ENCODE assay signal across 15 mouse cellular contexts in the genomic region with DNA sequence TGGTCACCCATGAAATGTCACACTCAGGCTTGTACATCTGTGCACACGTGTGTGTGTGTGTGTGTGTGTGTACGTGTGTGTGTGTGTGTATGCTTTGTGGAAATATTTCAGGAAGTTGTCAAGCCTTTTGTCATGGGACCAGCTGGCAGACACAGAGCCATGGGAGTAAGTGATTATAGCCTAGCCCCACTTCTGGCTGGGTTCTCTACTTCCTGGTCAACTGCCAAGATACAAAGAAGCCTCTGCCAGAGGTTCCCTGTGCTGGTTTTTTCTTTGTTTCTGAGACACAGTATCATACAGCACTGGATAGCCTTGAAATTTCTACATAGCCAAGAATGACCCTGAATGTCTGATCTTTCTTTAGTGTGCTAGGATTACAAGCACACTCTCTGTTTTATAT.
DNase-seq lines count a peak whose midpoint lies in the region; ATAC-seq lines count a peak whose summit lies in the region.
"Had no signal": no experiment of that assay in that cellular context is flagged by ENCODE, and none has a peak within 500 bp of the region (broad histone marks: within the 10 kb centered on the region; RNA-seq: fewer than 3 reads in every experiment).

No protein-coding gene starts in this region.

- H3K4me3 ChIP-seq in embryonic facial prominence, embryonic 14.5 days (ENCODE audit: low read depth, low read length): no peak overlapping the region
- H3K4me3 ChIP-seq in embryonic facial prominence, embryonic 10.5 days: no peak overlapping the region
- no peak overlapping the region for H3K4me3 ChIP-seq in hindbrain, embryonic 15.5 days
- H3K4me3 ChIP-seq in hindbrain, embryonic 11.5 days (ENCODE audit: low read depth, low read length): no peak overlapping the region
- H3K4me3 ChIP-seq: heart, adult 2 months had no signal

- no peaks in the 10 kb centered on the region for H3K36me3 ChIP-seq in embryonic facial prominence, embryonic 14.5 days (ENCODE audit: control insufficient read depth, insufficient read depth, low read length)
- no peaks in the 10 kb centered on the region for H3K36me3 ChIP-seq in embryonic facial prominence, embryonic 10.5 days (replicated peaks)
- no peaks in the 10 kb centered on the region for H3K36me3 ChIP-seq in hindbrain, embryonic 15.5 days
- H3K36me3 ChIP-seq in hindbrain, embryonic 11.5 days (ENCODE audit: control insufficient read depth, insufficient read depth, low read length): no peaks in the 10 kb centered on the region

- H3K4me2 ChIP-seq in embryonic facial prominence, embryonic 14.5 days (ENCODE audit: low read depth, low read length): no peak overlapping the region
- no peak overlapping the region for H3K4me2 ChIP-seq in hindbrain, embryonic 15.5 days
- H3K4me2 ChIP-seq in hindbrain, embryonic 11.5 days (replicated peaks; ENCODE audit: low read depth, low read length): no peak overlapping the region

- no peaks in the 10 kb centered on the region for H3K27me3 ChIP-seq in embryonic facial prominence, embryonic 14.5 days (replicated peaks; ENCODE audit: control insufficient read depth, insufficient read depth, low read length)
- H3K27me3 ChIP-seq in embryonic facial prominence, embryonic 10.5 days (replicated peaks; ENCODE audit: low read depth, poor library complexity, severe bottlenecking): no peaks in the 10 kb centered on the region
- H3K27me3 ChIP-seq in hindbrain, embryonic 15.5 days: no peaks in the 10 kb centered on the region
- no peaks in the 10 kb centered on the region for H3K27me3 ChIP-seq in hindbrain, embryonic 11.5 days (ENCODE audit: control insufficient read depth, insufficient read depth, low read length)

- no peaks in the 10 kb centered on the region for H3K4me1 ChIP-seq in embryonic facial prominence, embryonic 14.5 days (ENCODE audit: control insufficient read depth, insufficient read depth, low read length)
- H3K4me1 ChIP-seq in embryonic facial prominence, embryonic 10.5 days: no peaks in the 10 kb centered on the region
- H3K4me1 ChIP-seq in hindbrain, embryonic 15.5 days (replicated peaks): no peaks in the 10 kb centered on the region
- no peaks in the 10 kb centered on the region for H3K4me1 ChIP-seq in hindbrain, embryonic 11.5 days (replicated peaks; ENCODE audit: control insufficient read depth, insufficient read depth, low read length)

- peak; percentile 44 for DNase-seq in embryonic facial prominence, embryonic 14.5 days (ENCODE audit: low spot score)
- no peak for DNase-seq in embryonic facial prominence, embryonic 10.5 days (ENCODE audit: low spot score)
- DNase-seq in hindbrain, embryonic 11.5 days (ENCODE audit: low spot score): no peak
- DNase-seq in right cerebral cortex, postnatal 4 days: peak; percentile 2
- no peak for DNase-seq in right cerebral cortex, postnatal 14 days
- DNase-seq in c-Kit-positive CD71-positive TER-119-positive erythroid progenitor cells, embryonic 14.5 days (ENCODE audit: low spot score): no peak
- no peak for DNase-seq in layer of hippocampus, postnatal 14 days (ENCODE audit: low spot score in 2 of 2)
- DNase-seq: cerebellum, adult 2 months; kidney, postnatal 4 days; thymus, postnatal 14 days had no signal

- WGBS in embryonic facial prominence, embryonic 14.5 days: 67% methylated on average over 2 of the region's 2 CpGs
- 80% methylated on average over 2 of the region's 2 CpGs for WGBS in embryonic facial prominence, embryonic 10.5 days
- whole genome bisulfite sequencing in hindbrain, embryonic 15.5 days: 37% methylated on average over 2 of the region's 2 CpGs
- 73% methylated on average over 2 of the region's 2 CpGs for WGBS in hindbrain, embryonic 11.5 days

- no peak for ATAC-seq in embryonic facial prominence, embryonic 14.5 days (ENCODE audit: low read depth)
- ATAC-seq in hindbrain, embryonic 15.5 days (ENCODE audit: low FRiP score, low read depth): peak; percentile 68
- ATAC-seq in hindbrain, embryonic 11.5 days (ENCODE audit: low FRiP score): no peak
- ATAC-seq: activated CD4-positive, CD25-positive, alpha-beta regulatory T cell, adult 4 months; intestine, postnatal 0 days had no signal

- no peak overlapping the region for H3K9ac ChIP-seq in embryonic facial prominence, embryonic 14.5 days (ENCODE audit: low read depth, low read length)
- no peak overlapping the region for H3K9ac ChIP-seq in hindbrain, embryonic 15.5 days
- H3K9ac ChIP-seq in hindbrain, embryonic 11.5 days (ENCODE audit: low read depth, low read length): no peak overlapping the region
- H3K9ac ChIP-seq: liver, embryonic 14.5 days had no signal

- no peaks in the 10 kb centered on the region for H3K9me3 ChIP-seq in embryonic facial prominence, embryonic 14.5 days (ENCODE audit: control insufficient read depth, low read length)
- no peaks in the 10 kb centered on the region for H3K9me3 ChIP-seq in embryonic facial prominence, embryonic 10.5 days
- no peaks in the 10 kb centered on the region for H3K9me3 ChIP-seq in hindbrain, embryonic 15.5 days
- H3K9me3 ChIP-seq in hindbrain, embryonic 11.5 days (ENCODE audit: control insufficient read depth, low read length): no peaks in the 10 kb centered on the region

- no peak overlapping the region for H3K27ac ChIP-seq in embryonic facial prominence, embryonic 14.5 days (replicated peaks; ENCODE audit: low read depth, low read length)
- H3K27ac ChIP-seq in embryonic facial prominence, embryonic 10.5 days (replicated peaks): no peak overlapping the region
- no peak overlapping the region for H3K27ac ChIP-seq in hindbrain, embryonic 15.5 days (replicated peaks)
- H3K27ac ChIP-seq in hindbrain, embryonic 11.5 days (ENCODE audit: low read depth, low read length): no peak overlapping the region
- H3K27ac ChIP-seq: heart, adult 2 months; liver, embryonic 14.5 days had no signal

Comparison
In these comparisons a context has a peak if more than half of its experiments do, and no peak if none do; other contexts are left out.
1. DNase-seq: peak in embryonic facial prominence, embryonic 14.5 days (single experiment) and right cerebral cortex, postnatal 4 days (single experiment); none in embryonic facial prominence, embryonic 10.5 days (single experiment), hindbrain, embryonic 11.5 days (single experiment), right cerebral cortex, postnatal 14 days (single experiment), c-Kit-positive CD71-positive TER-119-positive erythroid progenitor cells, embryonic 14.5 days (single experiment) and layer of hippocampus, postnatal 14 days (0 of 2).